Mouse (Mus musculus) retina, postnatal 1 day (tissue): Measurements from ENCODE around the gene Tia1.

Experiments
- DNase-seq: peaks from one replicate; pipeline ENCODE4 v3.0.0-alpha.2; 2012

The Tia1 gene

DNA sequence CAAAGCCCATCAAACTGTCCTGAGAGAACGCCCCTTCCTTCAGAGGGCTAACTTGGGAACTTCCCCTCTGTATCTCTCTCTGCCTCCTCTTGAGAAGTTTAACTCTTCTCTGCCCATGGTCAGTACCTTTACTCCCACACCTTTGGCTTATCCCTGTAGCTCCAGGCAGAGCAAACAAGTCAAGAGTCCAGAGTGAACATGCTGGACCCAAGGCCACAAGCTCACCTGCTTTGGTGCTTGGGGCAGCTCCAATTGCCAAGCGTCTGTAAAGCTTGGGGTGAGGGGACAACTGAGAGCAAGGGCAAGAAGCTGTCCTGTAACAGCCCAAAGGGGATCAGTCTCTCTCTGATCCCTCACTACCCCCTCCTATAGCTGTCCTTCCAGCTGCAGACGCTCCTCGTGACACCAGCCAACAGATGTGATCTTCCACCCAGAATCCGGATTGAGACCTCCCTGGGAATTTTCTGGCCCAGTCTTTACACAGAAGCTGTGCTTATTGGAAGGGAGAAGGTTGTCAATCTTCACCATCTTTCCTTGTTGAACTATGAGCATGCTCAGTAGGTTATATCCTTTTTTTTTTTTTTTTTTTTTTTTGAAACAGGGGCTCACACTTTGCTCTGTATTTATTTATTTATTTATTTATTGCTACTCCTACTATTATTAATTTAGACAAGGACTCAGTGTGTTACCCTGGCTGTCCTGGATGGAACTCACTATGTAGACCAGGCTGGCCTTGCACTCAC lies 18.5 kb upstream of the Tia1 start:
- no peak for DNase-seq

DNA sequence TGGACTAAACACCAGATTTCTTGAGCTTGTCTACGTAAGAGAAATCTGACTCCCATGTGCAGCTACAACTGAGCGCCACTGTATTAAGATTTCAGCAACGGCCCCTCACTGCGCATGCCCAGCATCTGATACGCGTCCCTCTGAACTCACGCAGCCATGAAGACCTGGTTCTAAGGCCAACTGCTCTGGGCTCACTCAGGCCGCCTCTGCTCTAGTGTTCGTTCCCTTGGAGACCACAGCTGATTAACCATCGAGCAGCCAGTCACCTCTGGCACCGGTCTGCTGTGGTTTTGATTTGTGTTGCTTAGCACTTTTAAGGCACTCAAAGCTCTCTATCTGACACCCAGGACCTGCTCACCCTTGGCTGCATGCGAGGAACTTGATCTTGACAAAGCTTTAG lies 16.7 kb upstream of the Tia1 start:
- no peak for DNase-seq

DNA sequence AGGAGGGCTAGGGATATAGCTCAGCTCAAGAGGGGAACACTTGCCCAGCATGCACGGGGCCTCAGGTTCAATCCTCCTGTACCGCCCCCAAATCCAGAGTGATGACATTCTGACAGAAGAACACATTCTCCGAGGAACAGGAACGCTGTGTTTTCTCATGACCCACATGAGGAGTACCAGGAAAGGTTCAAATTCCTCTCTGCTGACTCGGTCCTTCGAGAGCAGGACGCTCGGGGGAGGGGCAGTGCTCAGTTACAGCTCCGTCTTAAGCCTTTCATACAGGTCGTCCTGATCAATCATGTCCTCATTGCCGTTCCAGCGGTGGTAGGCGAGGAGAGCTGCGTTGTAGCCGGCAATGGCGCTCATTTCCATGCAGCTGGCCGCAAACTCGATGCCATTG lies 15.6 kb upstream of the Tia1 start:
- DNase-seq, result no peak

DNA sequence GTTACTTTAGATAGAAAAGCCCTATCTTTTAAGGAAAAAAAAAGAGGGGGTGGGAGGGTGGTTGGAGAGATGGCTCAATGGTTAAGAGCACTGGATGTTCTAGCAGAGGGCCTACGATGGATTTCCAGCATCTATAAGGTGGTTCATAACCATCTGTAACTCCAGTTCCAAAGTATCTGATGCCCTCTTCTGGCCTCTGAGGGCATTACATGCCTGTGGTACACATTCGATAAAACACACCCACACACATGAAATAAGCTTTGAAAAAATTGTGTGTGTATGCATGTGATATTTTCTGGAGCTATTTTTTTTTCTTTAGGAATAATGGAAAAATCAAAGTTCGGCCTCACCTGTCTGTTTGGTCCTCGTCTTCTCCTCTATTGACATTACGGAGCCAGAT lies 12.7 kb upstream of the Tia1 start:
- peak; percentile 25 for DNase-seq

DNA sequence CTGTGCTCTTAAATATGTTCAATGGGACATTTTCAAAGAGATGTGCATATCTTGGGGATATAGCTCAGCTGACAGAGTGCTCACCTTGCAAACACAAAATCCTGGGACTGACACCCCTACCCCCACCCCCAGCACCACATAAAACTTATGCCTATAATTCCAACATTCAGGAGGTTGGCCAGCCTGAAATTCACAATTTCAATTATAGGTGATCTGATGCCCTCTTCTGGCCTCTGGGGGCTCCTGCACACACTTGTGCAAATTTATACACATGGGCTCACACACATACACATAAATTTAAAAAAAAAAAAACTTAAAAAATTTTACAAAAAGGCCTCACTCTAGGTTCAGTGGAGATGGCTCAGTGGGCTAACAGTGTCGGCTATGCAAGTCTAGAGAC lies 10.8 kb upstream of the Tia1 start:
- no peak for DNase-seq

DNA sequence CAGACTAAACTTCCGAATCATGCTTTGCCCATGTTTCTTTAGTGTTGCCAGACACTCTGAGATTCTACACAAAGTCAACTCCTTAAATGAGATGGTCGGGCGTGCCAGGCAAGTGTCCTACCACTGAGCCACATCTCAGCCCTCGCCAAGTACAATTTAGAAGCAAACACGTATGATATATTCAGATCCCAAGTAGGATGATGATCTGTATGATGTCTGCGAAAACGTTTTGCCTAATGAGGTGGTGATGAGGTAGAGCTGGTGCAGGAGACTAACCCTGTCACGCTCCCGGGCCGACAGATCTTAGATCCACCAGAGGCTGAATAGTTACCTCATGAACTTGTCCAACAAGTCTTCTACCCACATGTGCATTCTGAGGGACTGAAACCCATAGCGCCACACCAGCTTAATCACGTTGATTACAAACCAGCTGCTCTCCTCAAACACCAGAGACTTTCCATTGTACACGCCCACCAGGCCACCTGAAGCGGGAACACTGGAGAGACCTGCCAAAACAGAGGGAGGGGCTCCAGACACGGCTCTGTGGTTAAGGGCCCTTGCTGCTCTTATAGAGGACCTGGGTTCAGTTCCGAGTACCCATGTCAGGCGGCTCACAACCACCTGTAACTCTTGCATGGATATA lies 9.8 kb upstream of the Tia1 start:
- DNase-seq, result no peak

DNA sequence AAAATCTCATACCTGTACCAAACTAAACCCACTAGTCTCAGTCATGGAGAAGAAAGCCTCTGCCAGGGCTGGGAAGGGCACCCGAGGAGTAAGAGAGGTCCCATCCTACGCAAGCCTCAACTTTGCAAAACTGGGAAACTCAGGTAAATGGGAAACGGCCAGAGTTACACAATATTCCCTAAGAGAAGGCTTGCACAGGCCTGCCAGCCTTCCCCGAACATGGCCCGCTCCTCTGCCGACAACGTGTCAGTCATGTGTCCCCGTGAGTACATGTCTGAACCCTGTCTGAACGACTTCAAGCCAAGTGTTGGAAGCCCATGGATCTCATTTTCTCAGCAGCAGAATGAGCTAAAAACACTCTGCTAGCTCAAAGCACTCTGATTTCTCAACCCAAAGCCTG lies 9.0 kb upstream of the Tia1 start:
- no peak for DNase-seq

DNA sequence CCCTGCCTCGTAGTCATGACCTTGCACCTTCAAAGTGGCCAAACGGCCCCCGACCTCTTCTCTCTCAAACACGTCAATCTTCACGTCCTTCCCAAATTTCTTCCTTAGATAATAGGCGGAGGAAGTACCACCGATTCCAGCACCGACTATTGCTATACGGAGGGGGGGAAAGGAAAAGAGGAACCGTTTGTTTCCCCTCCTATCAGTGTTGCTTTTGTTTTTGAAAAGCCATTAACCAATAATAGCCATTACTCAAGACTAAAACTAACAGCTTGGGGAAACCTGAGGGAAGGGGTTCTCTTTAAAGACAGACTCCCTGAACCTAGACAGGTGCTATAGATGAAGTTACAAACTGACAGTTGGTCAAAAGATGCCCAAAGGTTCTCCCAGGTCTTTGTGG lies 8.1 kb upstream of the Tia1 start:
- no peak for DNase-seq

DNA sequence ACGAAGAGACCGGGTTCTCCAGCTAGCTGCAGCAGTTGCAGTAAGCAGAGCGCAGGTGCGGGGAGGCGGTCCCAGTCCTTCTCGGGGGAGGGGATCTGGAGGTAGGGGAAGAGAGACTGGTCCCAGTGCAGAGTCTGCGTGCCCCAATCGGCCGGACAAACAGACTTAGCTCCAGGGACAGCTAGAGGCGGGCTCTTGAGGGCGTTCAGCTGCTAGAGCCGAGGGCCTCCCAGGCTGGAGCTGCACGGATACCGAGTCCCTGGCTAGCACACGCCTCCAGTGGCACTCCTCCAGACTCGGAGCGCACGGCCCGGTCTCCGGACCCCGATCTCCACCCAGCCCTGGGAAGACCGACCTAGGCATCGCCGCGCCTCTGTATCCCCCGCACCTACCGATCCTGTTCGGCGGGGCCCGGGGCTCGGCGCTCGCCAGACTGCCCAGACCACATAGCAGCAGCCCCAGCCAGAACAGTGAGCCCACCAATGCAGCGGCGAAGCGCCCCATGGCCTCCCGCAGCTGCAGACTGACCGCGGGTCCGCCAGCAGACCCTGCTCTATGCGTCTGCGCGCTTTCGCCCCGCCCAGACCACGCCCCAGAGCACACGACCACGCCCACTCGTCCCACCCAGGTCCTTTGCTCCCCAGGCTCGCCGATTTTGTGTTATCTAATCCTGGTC lies 7.3 kb upstream of the Tia1 start, which contains the start of gene Pcyox1:
TSS of gene Pcyox1 (minus strand) at position 574 of the 676 bp plus-strand sequence.
- peak; percentile 92 for DNase-seq

DNA sequence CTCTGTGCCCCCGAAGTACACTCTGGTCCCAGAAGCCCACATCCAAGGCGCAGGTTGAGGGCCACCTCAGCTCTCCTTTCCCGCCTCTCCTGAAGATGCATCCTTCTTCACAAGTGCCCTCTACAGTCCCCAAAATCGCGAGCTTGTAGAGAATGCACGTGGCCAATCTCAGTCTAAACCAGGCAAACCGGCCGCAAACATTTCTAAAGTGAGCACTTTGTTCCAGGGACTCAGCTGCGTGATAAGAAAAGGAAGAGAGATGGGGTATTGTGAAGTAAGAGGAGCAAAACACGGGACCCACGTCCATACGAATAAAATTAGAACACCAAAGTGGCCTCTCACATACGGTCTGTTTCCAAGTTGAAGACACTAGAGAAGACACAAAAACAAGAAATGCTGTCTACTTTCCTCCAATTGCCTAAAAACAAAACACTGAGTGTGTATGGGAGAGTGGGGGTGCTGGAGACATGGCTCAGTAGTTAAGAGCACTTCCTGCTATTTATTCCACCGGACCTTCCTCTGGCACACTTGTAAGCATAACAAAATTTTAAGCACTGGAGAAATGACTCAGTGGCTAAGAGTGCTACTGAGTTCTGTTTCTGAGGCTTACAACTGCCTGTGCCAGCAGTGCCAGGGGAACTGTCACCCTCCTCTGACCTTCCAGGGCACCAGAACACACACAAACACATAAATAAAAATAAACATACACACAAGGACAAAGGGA lies 6.6 kb upstream of the Tia1 start:
- DNase-seq, result no peak

DNA sequence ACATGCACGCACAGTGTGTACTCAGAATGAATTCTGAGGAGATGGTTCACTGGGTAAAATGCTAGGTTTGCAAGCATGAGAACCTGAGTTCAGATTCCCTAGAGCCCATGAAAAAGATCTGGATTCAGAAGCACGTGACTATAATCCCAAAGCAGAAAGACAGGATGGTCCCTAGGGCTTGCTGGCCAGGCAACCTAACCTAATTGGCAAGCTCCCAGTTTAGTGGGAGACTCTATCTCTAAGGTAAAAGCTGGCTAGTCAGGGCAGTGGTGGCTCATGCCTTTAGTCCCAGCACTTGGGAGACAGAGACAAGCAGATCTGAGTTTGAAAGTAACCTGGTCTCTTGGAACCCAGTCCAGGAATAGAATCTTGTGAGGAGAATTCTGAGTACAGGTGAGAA lies 5.0 kb upstream of the Tia1 start:
- DNase-seq, result no peak

DNA sequence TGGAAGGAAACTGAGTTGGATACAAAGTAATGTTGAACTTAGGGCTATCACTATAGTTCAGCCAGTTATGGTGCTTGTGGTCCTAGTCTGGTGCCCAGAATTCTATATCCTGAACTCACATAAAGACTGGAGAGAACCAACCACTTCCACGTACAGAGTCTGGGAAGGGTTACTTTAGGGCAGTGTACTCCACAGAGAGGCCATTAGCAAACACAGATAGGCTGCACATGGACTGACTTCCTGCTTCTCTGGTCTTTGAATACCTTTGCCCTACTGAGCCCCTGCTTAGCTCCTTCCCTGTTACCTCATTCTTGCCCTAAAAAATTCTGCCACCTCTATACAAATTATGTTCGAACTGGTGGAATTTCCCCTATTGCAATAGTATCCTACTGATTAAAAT lies 4.0 kb upstream of the Tia1 start:
- DNase-seq, result no peak

DNA sequence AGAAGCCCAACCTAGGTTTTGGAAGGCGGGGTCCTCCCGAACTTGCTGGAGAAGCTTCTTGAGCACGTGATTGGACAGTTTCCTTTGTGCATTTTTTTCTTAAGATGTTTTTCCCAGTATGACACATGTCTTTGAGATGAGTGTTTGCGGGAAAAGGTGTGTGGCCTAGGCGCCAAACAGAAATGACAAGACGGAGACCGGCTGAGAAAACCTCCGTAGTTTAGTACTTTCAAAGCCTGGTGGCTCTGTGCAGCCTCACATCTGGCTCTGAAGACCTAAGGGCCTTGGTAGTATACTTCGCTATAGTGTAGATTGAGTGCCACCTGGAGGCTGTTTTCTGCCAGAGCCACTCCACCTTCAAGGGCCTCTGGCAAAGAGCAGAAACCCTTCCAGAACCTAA lies 3.0 kb upstream of the Tia1 start:
- DNase-seq, result peak; percentile 76

DNA sequence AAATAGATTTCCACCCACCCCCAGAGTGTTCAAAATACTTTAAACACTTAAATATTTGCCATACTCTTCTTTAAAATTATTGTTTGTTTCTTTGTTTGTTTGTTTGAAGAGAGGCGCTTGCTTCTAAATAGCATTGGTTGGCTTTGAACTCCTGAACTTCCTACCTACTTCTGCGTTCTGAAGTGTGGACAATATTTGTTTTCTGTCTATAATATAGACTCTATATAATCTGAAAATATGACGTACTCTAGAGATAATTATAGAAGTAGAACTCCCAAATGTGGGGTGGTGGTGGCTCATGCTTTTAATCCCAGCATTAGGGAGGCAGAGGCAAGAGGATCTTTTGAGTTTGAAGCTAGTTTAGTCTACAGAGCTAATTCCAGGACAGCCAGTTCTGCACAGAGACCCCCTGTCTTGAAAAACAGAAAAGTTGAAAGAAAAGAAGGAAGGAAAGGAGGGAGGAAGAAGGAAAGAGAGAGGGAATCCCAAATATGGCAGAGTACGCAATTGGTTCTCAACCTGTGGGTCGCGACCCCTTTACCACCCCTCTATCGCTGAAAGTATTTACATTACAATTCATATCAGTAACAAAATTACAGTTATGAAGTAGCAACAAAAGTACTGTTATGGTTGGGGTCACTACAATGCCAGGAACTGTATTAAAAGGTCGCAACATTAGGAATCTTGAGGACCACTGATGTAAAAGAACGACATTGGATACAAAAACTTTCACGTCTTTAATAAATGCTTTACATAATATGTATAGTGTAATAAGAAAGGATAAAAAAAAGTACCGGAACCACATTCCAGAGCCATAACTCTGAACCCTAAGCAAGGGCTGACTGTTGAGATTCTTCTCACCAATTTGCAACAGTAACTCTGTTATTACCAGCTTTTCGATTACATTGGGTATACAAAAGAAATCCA lies 1.1 kb upstream of the Tia1 start:
- DNase-seq, result no peak

DNA sequence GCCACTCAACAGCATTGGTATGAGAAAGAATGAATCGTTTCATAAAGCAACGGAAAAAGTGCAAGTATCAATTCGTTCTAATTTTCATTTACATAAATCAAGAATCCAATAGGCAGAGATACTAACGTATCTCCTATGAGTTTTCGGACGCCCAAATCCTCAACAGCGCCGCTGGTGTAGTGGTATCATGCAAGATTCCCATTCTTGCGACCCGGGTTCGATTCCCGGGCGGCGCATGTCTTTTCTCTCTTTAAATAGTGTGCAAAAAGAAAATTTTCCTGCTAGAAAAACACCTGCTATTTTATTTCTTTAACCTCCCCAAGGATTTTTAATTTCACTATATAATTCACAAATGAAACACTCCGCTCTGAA lies 305 bp upstream of the Tia1 start:
- DNase-seq, result no peak

DNA sequence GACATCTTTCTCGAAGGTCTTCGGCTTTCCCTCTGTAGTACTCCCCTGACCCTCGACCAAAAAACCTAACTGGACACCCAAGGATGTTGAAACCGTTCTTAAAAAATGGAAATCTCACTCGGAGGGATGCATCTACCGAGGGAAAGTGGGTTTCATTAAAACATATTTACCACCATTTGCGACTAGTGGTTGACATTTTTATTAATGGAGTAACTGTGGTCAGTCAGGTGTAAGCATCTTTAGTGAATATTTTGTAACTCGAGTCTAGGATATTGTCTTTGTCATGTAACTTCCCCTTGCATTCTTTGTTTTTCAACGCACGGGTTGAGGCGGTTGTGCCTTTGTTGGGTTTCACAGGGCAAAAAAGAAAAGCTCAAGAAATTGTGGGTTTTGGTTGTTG lies 977 bp downstream of the Tia1 start:
- peak; percentile 25 for DNase-seq

DNA sequence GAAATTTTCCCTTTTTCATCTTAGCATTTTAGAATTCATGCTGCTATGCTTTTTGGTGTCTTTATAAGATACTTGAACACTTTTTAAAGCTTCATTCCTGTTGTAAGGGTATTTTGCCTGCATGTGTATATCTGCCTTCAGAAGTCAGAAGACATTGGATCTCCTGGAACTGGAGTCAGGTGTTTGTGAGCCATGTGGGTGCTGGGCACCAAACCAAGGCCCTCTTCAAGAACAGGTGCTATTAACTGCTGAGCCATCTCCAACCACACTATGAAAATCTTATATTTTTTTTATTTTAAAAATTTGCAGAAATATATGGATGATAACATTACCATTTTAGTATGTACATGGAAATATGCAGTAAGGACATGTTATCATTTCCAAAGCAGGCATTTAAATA lies 2.3 kb downstream of the Tia1 start:
- DNase-seq, result no peak

DNA sequence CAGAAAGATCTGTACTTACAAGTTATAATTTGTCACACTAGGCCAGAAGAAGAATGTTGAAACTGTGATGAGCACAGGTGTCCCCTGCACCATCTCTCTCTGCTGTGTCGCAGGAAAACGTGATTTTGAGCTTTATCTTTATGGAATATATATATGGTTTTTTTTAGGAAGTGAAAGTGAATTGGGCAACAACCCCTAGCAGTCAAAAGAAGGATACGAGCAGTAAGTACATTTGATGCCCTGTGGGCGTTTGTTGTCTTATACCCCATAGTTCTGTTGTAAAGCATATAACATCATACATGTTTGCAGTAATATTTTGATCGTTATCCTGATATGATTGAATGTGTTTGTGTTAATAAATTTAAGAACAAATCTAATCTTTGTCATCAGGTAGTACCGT lies 14.7 kb downstream of the Tia1 start:
- DNase-seq, result no peak

DNA sequence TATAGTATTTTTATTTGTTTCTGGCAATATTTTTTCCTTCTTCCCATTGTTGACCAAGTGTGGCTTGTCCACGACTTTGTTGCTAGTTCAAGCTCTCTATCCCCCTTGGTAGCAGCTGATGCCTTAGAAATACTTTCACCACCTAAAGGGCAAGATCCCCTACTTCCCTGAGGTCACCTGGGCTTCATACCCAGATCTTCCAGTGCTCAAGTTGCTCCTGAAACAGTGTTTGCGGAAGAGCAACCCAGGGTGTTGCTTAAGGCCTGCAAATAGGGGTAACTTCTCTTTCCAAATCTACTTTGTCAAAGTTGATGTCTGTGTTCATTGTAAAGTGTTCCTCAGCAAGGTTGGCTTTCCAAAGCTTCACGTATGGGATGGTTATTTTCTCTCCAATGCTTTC lies 15.2 kb downstream of the Tia1 start:
- DNase-seq, result no peak

DNA sequence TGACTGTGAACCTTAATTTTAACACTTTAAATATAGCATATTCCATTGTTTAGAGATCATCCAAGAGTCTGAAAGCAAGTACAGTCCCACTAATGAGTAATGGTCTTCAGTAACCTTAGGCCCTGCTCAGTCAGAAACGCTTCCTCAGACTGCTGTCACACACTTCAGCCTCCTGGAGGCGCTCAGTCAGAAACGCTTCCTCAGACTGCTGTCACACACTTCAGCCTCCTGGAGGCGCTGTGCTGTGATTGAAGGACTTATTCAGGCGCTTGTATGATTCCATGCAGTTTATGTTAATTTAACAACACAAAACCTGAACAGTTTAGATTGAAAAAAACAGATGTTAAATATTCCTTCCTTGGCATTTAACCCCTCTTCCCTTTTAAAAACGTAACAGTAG lies 16.5 kb downstream of the Tia1 start:
- DNase-seq, result peak; percentile 55

DNA sequence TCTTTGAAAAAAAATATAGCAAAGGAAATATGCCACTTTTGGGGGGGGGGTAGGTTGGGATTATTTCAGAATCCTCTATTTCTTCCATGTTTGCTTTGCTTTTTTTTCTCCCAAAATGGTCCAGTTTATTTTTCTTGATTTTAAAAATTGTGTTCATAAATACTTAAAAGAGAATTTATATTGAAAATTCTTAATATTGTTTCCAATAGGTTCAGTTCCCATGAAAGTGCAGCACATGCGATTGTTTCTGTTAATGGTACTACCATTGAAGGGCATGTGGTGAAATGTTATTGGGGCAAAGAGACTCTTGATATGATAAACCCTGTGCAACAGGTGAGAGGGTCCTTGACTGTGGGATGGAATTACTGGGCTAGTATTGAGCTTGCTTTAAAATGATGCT lies 22.3 kb downstream of the Tia1 start, which contains the start of gene Gm44790:
TSS of gene Gm44790 (plus strand) at position 301 of the 400 bp plus-strand sequence.
- no peak for DNase-seq

DNA sequence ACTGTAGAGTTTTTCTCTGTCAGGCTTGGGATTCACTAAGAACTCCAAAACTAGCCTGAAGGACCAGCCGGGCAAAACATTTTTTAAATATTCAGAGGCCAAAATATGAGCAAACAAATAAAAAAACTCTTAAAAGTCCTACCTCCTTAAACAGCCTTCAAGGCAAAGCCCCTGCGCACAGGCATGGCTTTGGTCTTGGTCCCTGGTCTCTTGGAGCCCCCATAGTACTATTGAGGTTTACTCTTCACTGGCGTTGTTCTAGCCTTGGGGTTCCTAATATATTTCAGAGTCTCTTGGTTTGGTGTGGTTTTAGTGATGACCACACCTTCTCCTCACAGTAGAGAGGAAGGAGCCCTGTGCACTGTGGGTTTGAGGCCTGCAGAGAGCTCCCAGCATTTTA lies 27.5 kb downstream of the Tia1 start:
- no peak for DNase-seq
